In genomic region chr8:97533066-97533643, GRCm38 (mm10) we compare ENCODE assay signal across 22 mouse cellular contexts.
DNase-seq lines count a peak whose midpoint lies in the region; ATAC-seq lines count a peak whose summit lies in the region.
"Had no signal": no experiment of that assay in that cellular context is flagged by ENCODE, and none has a peak within 500 bp of the region (broad histone marks: within the 10 kb centered on the region; RNA-seq: fewer than 3 reads in every experiment).

No protein-coding gene starts in this region.

- H3K27me3 ChIP-seq in forebrain, embryonic 12.5 days: peaks cover 5% of the 10 kb centered on the region; the same call in 1 of the 2 replicates
- H3K27me3 ChIP-seq in forebrain, embryonic 15.5 days: no peaks in the 10 kb centered on the region
- H3K27me3 ChIP-seq in midbrain, embryonic 11.5 days (ENCODE audit: control insufficient read depth, insufficient read depth, low read length): no peaks in the 10 kb centered on the region
- no peaks in the 10 kb centered on the region for H3K27me3 ChIP-seq in midbrain, embryonic 10.5 days (ENCODE audit: low read depth, poor library complexity, severe bottlenecking)
- H3K27me3 ChIP-seq: CH12.LX; embryonic facial prominence, embryonic 13.5 days; intestine, embryonic 15.5 days; Patski had no signal

- no peaks in the 10 kb centered on the region for H3K9me3 ChIP-seq in forebrain, embryonic 12.5 days
- H3K9me3 ChIP-seq in forebrain, embryonic 15.5 days: no peaks in the 10 kb centered on the region
- H3K9me3 ChIP-seq in midbrain, embryonic 11.5 days (ENCODE audit: control insufficient read depth, low read length): no peaks in the 10 kb centered on the region
- H3K9me3 ChIP-seq in midbrain, embryonic 10.5 days (replicated peaks): no peaks in the 10 kb centered on the region
- H3K9me3 ChIP-seq: embryonic facial prominence, embryonic 13.5 days; heart, embryonic 10.5 days; intestine, embryonic 15.5 days had no signal

- no peak overlapping the region for H3K4me3 ChIP-seq in forebrain, embryonic 12.5 days (replicated peaks)
- H3K4me3 ChIP-seq in forebrain, embryonic 15.5 days: no peak overlapping the region
- no peak overlapping the region for H3K4me3 ChIP-seq in midbrain, embryonic 11.5 days (ENCODE audit: low read depth, low read length)
- H3K4me3 ChIP-seq in midbrain, embryonic 10.5 days: no peak overlapping the region
- H3K4me3 ChIP-seq: embryonic facial prominence, embryonic 13.5 days; heart, embryonic 10.5 days; intestine, embryonic 15.5 days had no signal

- H3K27ac ChIP-seq in forebrain, embryonic 12.5 days: no peak overlapping the region
- H3K27ac ChIP-seq in forebrain, embryonic 15.5 days (replicated peaks): no peak overlapping the region
- H3K27ac ChIP-seq in midbrain, embryonic 11.5 days (ENCODE audit: low read depth, low read length): no peak overlapping the region
- H3K27ac ChIP-seq in midbrain, embryonic 10.5 days (replicated peaks): no peak overlapping the region
- H3K27ac ChIP-seq: embryonic facial prominence, embryonic 13.5 days; heart, embryonic 10.5 days; hindbrain, embryonic 14.5 days; intestine, embryonic 15.5 days had no signal

- no peaks in the 10 kb centered on the region for H3K4me1 ChIP-seq in forebrain, embryonic 12.5 days
- no peaks in the 10 kb centered on the region; the same call in 1 of the 2 replicates for H3K4me1 ChIP-seq in forebrain, embryonic 15.5 days
- H3K4me1 ChIP-seq in midbrain, embryonic 11.5 days (ENCODE audit: control insufficient read depth, insufficient read depth, low read length): no peaks in the 10 kb centered on the region; the same call in 1 of the 2 replicates
- peaks cover 10% of the 10 kb centered on the region; the same call in 1 of the 2 replicates for H3K4me1 ChIP-seq in midbrain, embryonic 10.5 days
- H3K4me1 ChIP-seq: embryonic facial prominence, embryonic 13.5 days; heart, embryonic 10.5 days; intestine, embryonic 15.5 days had no signal

- DNase-seq in midbrain, embryonic 11.5 days (ENCODE audit: low spot score, missing footprints): no peak
- DNase-seq in midbrain, embryonic 10.5 days (ENCODE audit: low spot score): no peak
- peak; percentile 8 for DNase-seq in embryo, embryonic 10.5 days (ENCODE audit: low spot score)
- DNase-seq in retina, embryonic 14.5 days (ENCODE audit: low spot score): peak; percentile 65
- DNase-seq in thymus, postnatal 25 days: no peak
- DNase-seq: adrenal gland, postnatal 14 days; cerebellum, adult 18-20 months; cerebellum, adult 9-11 months; cerebellum, postnatal 36 days; gastrocnemius, postnatal 10 days; heart, adult 18-20 months; heart, postnatal 10 days; heart, postnatal 4 days had no signal

- no peak overlapping the region for H3K9ac ChIP-seq in forebrain, embryonic 12.5 days
- H3K9ac ChIP-seq in forebrain, embryonic 15.5 days (replicated peaks): no peak overlapping the region
- no peak overlapping the region for H3K9ac ChIP-seq in midbrain, embryonic 11.5 days (ENCODE audit: low read length)
- H3K9ac ChIP-seq: embryonic facial prominence, embryonic 13.5 days; hindbrain, embryonic 14.5 days; intestine, embryonic 15.5 days had no signal

- no peaks in the 10 kb centered on the region for H3K36me3 ChIP-seq in forebrain, embryonic 12.5 days (replicated peaks)
- H3K36me3 ChIP-seq in forebrain, embryonic 15.5 days: no peaks in the 10 kb centered on the region
- no peaks in the 10 kb centered on the region for H3K36me3 ChIP-seq in midbrain, embryonic 11.5 days (ENCODE audit: control insufficient read depth, insufficient read depth, low read length)
- no peaks in the 10 kb centered on the region for H3K36me3 ChIP-seq in midbrain, embryonic 10.5 days
- H3K36me3 ChIP-seq: embryonic facial prominence, embryonic 13.5 days; heart, embryonic 10.5 days; intestine, embryonic 15.5 days had no signal

- ATAC-seq in forebrain, embryonic 12.5 days (ENCODE audit: low FRiP score): peak; percentile 81; the same call in 1 of the 2 replicates
- no peak for ATAC-seq in forebrain, embryonic 15.5 days (replicated peaks)
- ATAC-seq in midbrain, embryonic 11.5 days (ENCODE audit: low FRiP score): peak; percentile 75
- ATAC-seq: activated CD4-positive, CD25-positive, alpha-beta regulatory T cell, adult 4 months; intestine, embryonic 15.5 days; Patski had no signal

- H3K4me2 ChIP-seq in forebrain, embryonic 12.5 days: no peak overlapping the region
- H3K4me2 ChIP-seq in forebrain, embryonic 15.5 days (replicated peaks): no peak overlapping the region
- H3K4me2 ChIP-seq in midbrain, embryonic 11.5 days: no peak overlapping the region
- H3K4me2 ChIP-seq: embryonic facial prominence, embryonic 13.5 days; hindbrain, embryonic 14.5 days; intestine, embryonic 15.5 days had no signal

- 11% methylated on average over 2 of the region's 2 CpGs for WGBS in forebrain, embryonic 12.5 days
- 7% methylated on average over 2 of the region's 2 CpGs for WGBS in forebrain, embryonic 15.5 days
- 27% methylated on average over 2 of the region's 2 CpGs for WGBS in midbrain, embryonic 11.5 days
- 41% methylated on average over 2 of the region's 2 CpGs for WGBS in midbrain, embryonic 10.5 days

Comparison
In these comparisons a context has a peak if more than half of its experiments do, and no peak if none do; other contexts are left out.
1. DNase-seq: peak in embryo, embryonic 10.5 days (single experiment) and retina, embryonic 14.5 days (single experiment); none in midbrain, embryonic 11.5 days (single experiment), midbrain, embryonic 10.5 days (single experiment) and thymus, postnatal 25 days (single experiment).